Mouse (Mus musculus) forebrain, postnatal 0 days (tissue): ENCODE measurements around the gene Arfgap1. TPM values are rescaled to one million over a fixed set of nuclear protein-coding genes. Genes with fewer than 3 reads are reported as not detected.

Source experiments
- ATAC-seq: fragments of 200-750 bp; cut with Nextera tagmentation; 2 replicates; pipeline ENCODE4 v1.8.0; 2017; ENCODE audit warnings: mild to moderate bottlenecking, moderate library complexity
- DNase-seq: peaks from one replicate; pipeline ENCODE4 v3.0.0-alpha.2; 2015
- H3K27ac ChIP-seq: fragments of 300-500 bp; sonication (generic); 2 replicates; pipeline ENCODE4 v1.5.1; 2014; ENCODE audit warnings: low read depth, mild to moderate bottlenecking, antibody characterized with exemption, low read length, moderate library complexity, mixed read lengths
- H3K27me3 ChIP-seq: fragments of 300-500 bp; sonication (generic); 2 replicates; pipeline ENCODE4 v1.6.1; 2014; ENCODE audit warnings: mild to moderate bottlenecking, low read length, mixed read lengths; ENCODE audit not compliant: insufficient read depth
- H3K36me3 ChIP-seq: fragments of 300-500 bp; sonication (generic); 2 replicates; pipeline ENCODE4 v1.6.1; 2014; ENCODE audit warnings: mild to moderate bottlenecking, moderate library complexity; ENCODE audit not compliant: insufficient read depth
- H3K4me1 ChIP-seq: fragments of 300-500 bp; sonication (generic); 2 replicates; pipeline ENCODE4 v1.6.1; 2014; ENCODE audit warnings: antibody characterized with exemption; ENCODE audit not compliant: insufficient read depth
- H3K4me2 ChIP-seq: fragments of 300-500 bp; sonication (generic); 2 replicates; pipeline ENCODE4 v1.6.1; 2014; ENCODE audit warnings: low read depth, mild to moderate bottlenecking, moderate library complexity
- H3K4me3 ChIP-seq: fragments of 300-500 bp; sonication (generic); 2 replicates; pipeline ENCODE4 v1.5.1; 2014; ENCODE audit warnings: low read depth, low read length, mixed read lengths
- H3K9ac ChIP-seq: fragments of 300-500 bp; sonication (generic); 2 replicates; pipeline ENCODE4 v1.6.1; 2014; ENCODE audit warnings: mild to moderate bottlenecking
- H3K9me3 ChIP-seq: fragments of 300-500 bp; sonication (generic); 2 replicates; pipeline ENCODE4 v1.6.1; 2016; ENCODE audit warnings: low read length
- CTCF ChIP-seq: sonication (generic); IDR thresholded peaks from 2 replicates; pipeline ENCODE4 v1.5.1; 2016; ENCODE audit warnings: antibody characterized with exemption, control low read depth, low read depth
- WGBS: fragments of 180-500 bp; shearing (Covaris S2); extraction: QIAGEN DNeasy Blood & Tissue Kit; methylation state at CpG from one replicate; pipeline ENCODE4 v1.1.7; 2014; 5-methylcytosine and 5-hydroxymethylcytosine counted together
- polyA plus RNA-seq: library from polyadenylated mRNA; unstranded; fragments of >200 nt; fragmentation: Nextera tagmentation; extraction: Ambion mirVana; gene quantifications from 2 replicates; pipeline ENCODE4 v1.2.1, GENCODE M21; 2015
- total RNA-seq: library from RNA; depleted of rRNA; stranded (reverse); fragments of >200 nt; gene quantifications from 2 replicates; pipeline ENCODE4 v1.2.3, GENCODE M21; 2014

Arfgap1 gene
- total and polyA plus RNA-seq, 2 experiments from 2014 or later: 110 to 124 TPM

- no peaks in the 10 kb centered on the region for H3K9me3 ChIP-seq
- ATAC-seq: peak; percentile 87
- H3K4me2 ChIP-seq: peak within 1 kb of the TSS; percentile 73
- H3K27ac ChIP-seq: peak within 1 kb of the TSS; percentile 83
- peak within 1 kb of the TSS; percentile 67 for H3K4me3 ChIP-seq
- H3K27me3 ChIP-seq: no peaks in the 10 kb centered on the region; the same call in 1 of the 2 replicates
- H3K36me3 ChIP-seq: no peaks in the 10 kb centered on the region
- DNase-seq: peak; percentile 83
- peak; percentile 68 for TF ChIP-seq CTCF
- peak within 1 kb of the TSS; percentile 82 for H3K9ac ChIP-seq
- H3K4me1 ChIP-seq: peaks cover 17% of the 10 kb centered on the region; the same call in 1 of the 2 replicates
- WGBS: 2% methylated on average over 51 of the region's 52 CpGs
These were observed 12.7 kb upstream of the Arfgap1 start, which contains the start of gene Nkain4 for GRCm38 (mm10) chr2:180954061-180955047. Nkain4 (minus strand) TSS chr2:180954699.

GRCm38 (mm10) chr2:180959605-180960004 is 7.4 kb upstream of the Arfgap1 start:
- Histone ChIP-seq H3K4me3 (no peak overlapping the region), H3K4me2 (no peak overlapping the region), H3K36me3 (no peaks in the 10 kb centered on the region), H3K9me3 (no peaks in the 10 kb centered on the region), H3K27me3 (no peaks in the 10 kb centered on the region; the same call in 1 of the 2 replicates), H3K4me1 (no peaks in the 10 kb centered on the region), H3K9ac (no peak overlapping the region), H3K27ac (no peak overlapping the region)
- DNase-seq (no peak), ATAC-seq (no peak)
- no peak for TF ChIP-seq CTCF
- WGBS: 75% methylated on average over 7 of the region's 7 CpGs

GRCm38 (mm10) chr2:180960187-180960586 is 6.8 kb upstream of the Arfgap1 start:
- no peak for TF ChIP-seq CTCF
- no peaks in the 10 kb centered on the region; the same call in 1 of the 2 replicates for H3K27me3 ChIP-seq
- DNase-seq (no peak), ATAC-seq (no peak)
- no peak overlapping the region for H3K4me3 ChIP-seq
- no peak overlapping the region for H3K9ac ChIP-seq
- H3K27ac ChIP-seq: no peak overlapping the region
- H3K36me3 ChIP-seq: no peaks in the 10 kb centered on the region
- 77% methylated on average over 3 of the region's 3 CpGs for WGBS
- no peaks in the 10 kb centered on the region for H3K4me1 ChIP-seq
- H3K9me3 ChIP-seq: no peaks in the 10 kb centered on the region
- no peak overlapping the region for H3K4me2 ChIP-seq

GRCm38 (mm10) chr2:180962616-180963308 is 4.3 kb upstream of the Arfgap1 start:
- H3K27me3 ChIP-seq: no peaks in the 10 kb centered on the region
- H3K4me2 ChIP-seq: no peak overlapping the region
- no peak overlapping the region for H3K9ac ChIP-seq
- H3K36me3 ChIP-seq: no peaks in the 10 kb centered on the region
- no peak overlapping the region for H3K4me3 ChIP-seq
- ATAC-seq (no peak), DNase-seq (no peak)
- WGBS: 75% methylated on average over 2 of the region's 2 CpGs
- H3K27ac ChIP-seq: no peak overlapping the region
- no peak for TF ChIP-seq CTCF
- no peaks in the 10 kb centered on the region for H3K9me3 ChIP-seq
- H3K4me1 ChIP-seq: peaks cover 8% of the 10 kb centered on the region

GRCm38 (mm10) chr2:180963956-180964355 is 3.1 kb upstream of the Arfgap1 start:
- no peak overlapping the region for H3K27ac ChIP-seq
- ATAC-seq: 0 out of 2 replicates have a peak, but pooled peaks have one; percentile 17
- no peak overlapping the region for H3K9ac ChIP-seq
- peaks cover under 1% of the 10 kb centered on the region; the same call in 1 of the 2 replicates for H3K36me3 ChIP-seq
- H3K9me3 ChIP-seq: no peaks in the 10 kb centered on the region
- WGBS: 8% methylated on average over 5 of the region's 5 CpGs
- no peaks in the 10 kb centered on the region for H3K27me3 ChIP-seq
- peak; percentile 69 for DNase-seq
- TF ChIP-seq CTCF: peak; percentile 88
- H3K4me3 ChIP-seq: no peak overlapping the region
- H3K4me1 ChIP-seq: peaks cover 13% of the 10 kb centered on the region
- no peak overlapping the region for H3K4me2 ChIP-seq

GRCm38 (mm10) chr2:180966092-180966882 is 738 bp upstream of the Arfgap1 start:
- H3K9me3 ChIP-seq: no peaks in the 10 kb centered on the region
- WGBS: 11% methylated on average over 14 of the region's 14 CpGs
- ATAC-seq (peak; percentile 65), DNase-seq (peak; percentile 53)
- H3K4me1 ChIP-seq: peaks cover 13% of the 10 kb centered on the region
- H3K27ac ChIP-seq: peak overlapping the region; percentile 86
- H3K4me3 ChIP-seq: peak overlapping the region; percentile 79
- H3K4me2 ChIP-seq: peak overlapping the region; percentile 90
- H3K9ac ChIP-seq: peak overlapping the region; percentile 75
- H3K36me3 ChIP-seq: peaks cover 8% of the 10 kb centered on the region
- H3K27me3 ChIP-seq: no peaks in the 10 kb centered on the region
- peak; percentile 71 for TF ChIP-seq CTCF
